Mouse (Mus musculus) gastrocnemius, adult 8-10 months (tissue): ENCODE results near the gene Gm4353. TPM values are rescaled to one million over a fixed set of nuclear protein-coding genes. Genes with fewer than 3 reads are reported as not detected.

Experiments
- DNase-seq, 2 experiments: peaks; one replicate each; pipeline ENCODE4 v3.0.0; 2022; ENCODE audit warnings: low spot score in 2 of 2
- total RNA-seq, 4 experiments: library from RNA; stranded (reverse); gene quantifications; 2 replicates each; pipeline ENCODE4 v1.2.4; 2022

The Gm4353 gene
- total RNA-seq, 4 experiments from 2014 or later: 1.4 to 1.8 (median 1.5) TPM

DNA sequence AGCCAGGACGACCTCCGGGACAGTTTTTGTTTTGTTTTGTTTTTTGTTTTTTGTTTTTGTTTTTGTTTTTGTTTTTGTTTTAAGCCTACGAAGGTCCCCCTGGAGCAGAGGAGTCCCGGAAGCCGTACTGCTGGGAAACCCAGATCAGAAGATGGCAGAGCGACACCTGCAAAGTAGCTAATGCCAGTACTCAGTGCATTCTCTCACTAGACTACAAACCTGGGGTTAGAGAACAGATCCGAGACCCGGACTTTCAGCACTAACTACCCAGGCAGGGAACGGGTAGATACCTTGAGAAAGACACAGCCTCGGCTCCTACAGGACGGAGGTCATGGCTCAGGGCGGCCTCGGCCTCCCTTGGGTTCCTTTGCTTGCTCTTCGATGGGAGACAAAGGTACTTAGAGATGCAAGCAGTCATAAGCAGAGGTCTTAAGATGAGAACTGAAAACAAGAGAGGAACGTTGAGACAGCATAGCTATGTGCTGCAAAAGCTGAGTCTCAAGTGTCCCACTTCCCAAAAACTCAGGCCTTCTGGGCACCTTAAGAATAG is 43.9 kb downstream of the Gm4353 start:
- DNase-seq: no peak

GRCm38 (mm10) chr7:116039538-116040466 is 44.6 kb downstream of the Gm4353 start:
- peak; percentile 78 to 83 for DNase-seq

GRCm38 (mm10) chr7:116039196-116039537 is 45.3 kb downstream of the Gm4353 start, which contains the start of gene 1110004F10Rik:
1110004F10Rik (plus strand) TSS chr7:116039397.
- no peak for DNase-seq

DNA sequence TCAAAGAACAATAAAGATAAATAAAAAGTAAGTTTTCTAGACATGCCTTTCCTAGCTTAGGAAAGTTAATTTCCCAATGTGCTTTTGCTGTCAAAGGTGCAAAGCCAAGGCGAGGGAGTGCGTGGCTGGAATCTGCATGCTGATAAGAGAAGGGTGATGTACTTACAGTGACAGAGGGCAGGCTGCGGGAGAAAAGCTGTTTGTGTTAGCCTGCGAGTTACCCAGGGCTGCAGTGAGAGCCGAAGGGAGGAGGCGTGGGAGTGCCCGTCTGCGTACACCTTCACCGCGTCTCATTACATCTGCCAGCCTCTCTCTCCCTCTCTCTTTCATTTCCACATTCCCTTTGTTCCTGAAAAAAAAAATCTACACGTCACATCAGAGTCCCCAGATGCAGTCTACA is 45.9 kb downstream of the Gm4353 start, which contains the start of gene Sox6:
Gene Sox6 (minus strand): TSS at position 286 of the 400 bp plus-strand sequence.
- no peak for DNase-seq

DNA sequence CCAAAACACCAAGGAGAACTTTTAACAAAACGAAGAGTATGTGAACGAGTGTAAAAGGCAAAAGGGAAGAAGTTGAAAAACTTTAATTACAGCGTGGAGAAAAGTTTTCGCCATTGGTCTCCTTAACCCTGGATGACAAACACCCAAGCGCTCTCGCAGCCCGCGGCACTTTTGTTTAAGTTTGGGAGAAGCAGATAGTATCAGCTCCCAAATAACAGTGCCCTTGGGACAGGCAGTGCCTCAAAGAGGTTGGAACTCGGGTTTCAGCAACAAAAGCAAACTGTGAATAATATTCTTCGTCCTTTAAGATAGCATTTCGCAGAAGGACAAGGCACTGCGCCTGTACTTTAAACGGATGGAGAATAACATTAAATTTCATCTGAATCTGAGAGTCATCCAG is 46.4 kb downstream of the Gm4353 start:
- no peak for DNase-seq

DNA sequence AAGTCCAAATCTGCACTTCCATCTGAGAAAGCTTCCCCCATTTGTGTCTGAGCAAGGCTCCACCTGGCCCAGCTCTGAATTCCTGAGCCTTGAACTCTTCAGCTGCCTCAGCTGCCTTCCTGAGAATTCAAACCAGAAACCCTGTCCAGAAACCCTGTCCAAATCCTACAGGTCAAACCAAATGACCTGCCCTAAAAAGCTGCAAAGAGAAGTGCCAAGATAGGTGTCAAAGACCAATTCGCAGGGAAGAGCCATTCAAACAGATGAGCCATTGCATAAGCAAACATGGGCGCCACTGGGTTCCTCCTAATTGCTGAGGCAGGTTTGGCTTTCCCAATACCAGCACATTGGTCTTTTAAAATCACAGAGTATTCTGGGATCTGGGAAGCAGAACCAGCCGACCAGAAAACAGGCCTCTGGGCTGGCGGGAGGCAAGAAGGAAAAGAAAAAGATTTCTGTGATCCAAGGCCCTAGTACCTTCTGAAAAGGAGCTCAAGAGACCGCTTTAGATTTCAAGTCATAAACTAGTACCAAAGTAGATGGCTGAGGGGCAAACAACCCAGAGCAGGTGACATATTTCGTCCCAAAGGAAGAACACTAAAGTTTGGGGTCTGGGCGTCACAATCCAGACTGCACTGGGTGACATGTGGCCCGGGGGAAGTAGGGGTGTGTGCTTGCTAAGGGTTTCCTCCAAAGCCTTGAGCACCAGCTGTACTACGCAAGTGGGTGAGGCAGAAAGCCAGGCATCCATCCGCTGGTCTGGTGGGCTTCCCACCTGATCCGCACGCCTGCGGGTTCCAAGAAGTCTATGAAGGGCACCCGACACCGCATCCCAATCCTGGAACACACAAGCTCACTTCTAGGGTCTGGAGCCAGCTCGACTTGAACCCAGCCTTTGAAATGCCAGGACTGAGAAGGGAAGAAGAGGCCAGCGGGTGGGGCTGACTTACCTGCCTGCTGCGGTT is 47.6 kb downstream of the Gm4353 start:
- no peak for DNase-seq

DNA sequence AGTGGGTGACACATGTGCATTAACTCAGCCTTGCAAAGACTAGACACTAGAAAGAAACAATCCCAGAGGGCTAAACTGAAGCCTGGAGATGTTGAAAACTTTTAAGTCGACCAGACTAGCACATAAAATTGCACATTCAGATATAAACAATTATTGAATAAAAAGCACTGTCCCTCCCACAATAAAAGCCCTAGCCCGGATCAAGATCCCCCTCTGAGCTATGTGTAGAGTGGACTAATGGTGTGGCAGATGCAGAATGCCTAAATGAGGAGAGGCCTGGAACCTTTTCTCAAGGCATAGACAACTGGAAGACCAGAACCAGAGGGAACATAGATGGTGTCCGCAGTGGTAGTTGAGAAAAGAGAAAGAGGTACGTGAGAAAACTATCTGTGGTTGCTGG is 48.9 kb downstream of the Gm4353 start:
- no peak for DNase-seq

GRCm38 (mm10) chr7:116034282-116034758 is 50.1 kb downstream of the Gm4353 start:
- peak; percentile 26 to 58 for DNase-seq

DNA sequence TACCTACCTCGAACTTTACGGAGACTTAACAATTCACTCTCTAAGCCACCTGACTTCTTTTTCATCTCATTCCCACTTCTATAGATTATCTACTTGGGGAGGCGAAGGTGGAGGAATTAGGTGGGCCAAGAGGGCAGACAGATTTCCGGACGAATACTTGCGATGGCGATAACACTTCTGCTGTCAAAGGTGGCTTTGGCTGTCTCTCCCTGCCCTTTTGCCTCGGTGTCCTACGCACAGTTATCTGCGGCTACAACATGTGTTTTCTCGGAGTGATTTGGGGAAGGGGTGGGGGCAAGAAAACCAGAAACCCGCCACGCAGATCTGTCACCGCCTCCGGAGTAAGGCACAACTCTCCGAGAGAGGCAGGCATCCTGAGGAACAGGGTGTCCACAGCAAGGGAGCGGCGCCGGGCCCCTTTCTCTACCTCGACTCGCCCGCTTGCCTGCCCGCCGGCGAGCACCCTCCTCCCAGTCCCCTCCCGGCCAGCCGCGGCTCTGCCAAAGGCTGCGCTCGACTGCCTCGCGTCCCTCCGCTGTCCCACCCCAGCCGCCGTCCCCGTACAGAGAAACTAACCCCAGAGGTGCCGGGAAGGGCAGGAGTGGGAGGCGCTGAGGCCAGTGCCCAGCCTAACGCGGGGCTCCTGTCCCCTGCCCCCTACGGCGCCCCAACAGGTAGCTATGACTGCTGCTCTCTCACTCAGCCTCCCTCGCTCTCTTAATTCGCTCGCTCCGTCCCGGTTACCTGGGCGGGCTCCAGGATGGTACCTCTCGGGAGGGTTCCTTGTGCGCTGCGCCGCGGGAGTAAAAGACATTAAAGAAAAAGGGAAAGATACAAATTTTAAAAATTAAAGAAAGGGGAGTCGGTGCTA is 50.8 kb downstream of the Gm4353 start:
- DNase-seq: peak; percentile 70 to 80

Other genes starting within 250 kb of the Gm4353 start
- gene Sox6, start 45.8 kb downstream of the Gm4353 start, total RNA-seq: 100 to 1,000 TPM; 156 to 192 (median 179) TPM
- gene 1110004F10Rik, start 45.2 kb downstream of the Gm4353 start, total RNA-seq: 10 to 100 TPM; 36.4 to 49.9 (median 40.9) TPM
- 1 to 10 TPM in 3 of 4 experiments, under 1 TPM in 1; 0.51 to 2.6 (median 1.4) TPM for gene Plekha7, start 223.7 kb upstream of the Gm4353 start, total RNA-seq
- 100 to 1,000 TPM; 211 to 298 (median 263) TPM for gene Rps13, start 249.6 kb upstream of the Gm4353 start, total RNA-seq